Mouse (Mus musculus) CH12.LX (cell line): ENCODE data around the gene Dennd1a. TPM values are rescaled to one million over a fixed set of nuclear protein-coding genes. Genes with fewer than 3 reads are reported as not detected.

Experiments used
- DNase-seq: peaks from one replicate; pipeline ENCODE4 v3.0.0-alpha.2; 2013; ENCODE audit errors: extremely low read depth
- H3K27ac ChIP-seq: 2 replicates; pipeline ENCODE4 v1.5.1; 2012; ENCODE audit warnings: low read depth, mild to moderate bottlenecking, control low read depth, moderate library complexity; ENCODE audit not compliant: insufficient read depth
- H3K27me3 ChIP-seq: replicated peaks from 2 replicates; pipeline ENCODE3; 2012; ENCODE audit warnings: inconsistent platforms
- H3K36me3 ChIP-seq, 2 experiments: replicated peaks in 1 of 2; 2 replicates each; pipeline versions ENCODE3 to v1.6.1; 2012; ENCODE audit warnings: inconsistent platforms in 1 of 2, low read length in 1 of 2, mild to moderate bottlenecking in 1 of 2, mixed read lengths in 1 of 2, moderate library complexity in 1 of 2; ENCODE audit not compliant: control insufficient read depth in 1 of 2, insufficient read depth in 1 of 2
- H3K4me1 ChIP-seq, 2 experiments: 2 replicates each; pipeline ENCODE4 v1.6.1; 2012; ENCODE audit warnings: inconsistent platforms in 1 of 2, moderate library complexity in 1 of 2; ENCODE audit not compliant: insufficient read depth in 2 of 2, control insufficient read depth in 1 of 2
- H3K4me2 ChIP-seq: 2 replicates; pipeline ENCODE4 v1.6.1; 2012; ENCODE audit warnings: low read depth, mild to moderate bottlenecking, control low read depth; ENCODE audit not compliant: poor library complexity, insufficient read depth, severe bottlenecking
- H3K4me3 ChIP-seq, 3 experiments: fragments of 150-350 bp in 1 of 3; sonication (generic) in 1 of 3; replicated peaks in 1 of 3; 2 replicates each; pipeline versions ENCODE3 to v1.5.1; 2011 to 2012; ENCODE audit warnings: low read depth in 2 of 3, low read length in 2 of 3, mild to moderate bottlenecking in 2 of 3, moderate library complexity in 2 of 3, control low read depth in 1 of 3, improper control_type of control experiment in 1 of 3, inconsistent platforms in 1 of 3, mixed read lengths in 1 of 3; ENCODE audit not compliant: poor library complexity in 1 of 3
- H3K79me2 ChIP-seq: replicated peaks from 2 replicates; pipeline ENCODE4 v1.6.1; 2012; ENCODE audit warnings: mild to moderate bottlenecking, moderate library complexity; ENCODE audit not compliant: control insufficient read depth, poor library complexity, insufficient read depth, severe bottlenecking; ENCODE audit errors: extremely low read depth
- H3K9ac ChIP-seq: 2 replicates; pipeline ENCODE4 v1.6.1; 2012; ENCODE audit warnings: low read depth, mild to moderate bottlenecking, control low read depth, moderate library complexity; ENCODE audit not compliant: insufficient read depth
- H3K9me3 ChIP-seq: replicated peaks from 2 replicates; pipeline ENCODE3; 2012; ENCODE audit warnings: low read length, inconsistent platforms, mixed read lengths
- CHD1 ChIP-seq: IDR thresholded peaks from 2 replicates; pipeline ENCODE4 v1.6.1; 2012; ENCODE audit warnings: low read depth, low read length, improper control_type of control experiment, inconsistent platforms
- CHD2 ChIP-seq: IDR thresholded peaks from 2 replicates; pipeline ENCODE4 v1.6.1; 2011; ENCODE audit warnings: low read length, improper control_type of control experiment
- EP300 ChIP-seq: IDR thresholded peaks from 2 replicates; pipeline ENCODE4 v1.6.1; 2011; ENCODE audit warnings: low read length, improper control_type of control experiment
- ETS1 ChIP-seq: conservative IDR thresholded peaks from 2 replicates; pipeline ENCODE4 v1.6.1; 2012; ENCODE audit warnings: low read depth, mild to moderate bottlenecking, inconsistent platforms, low read length, improper control_type of control experiment, moderate library complexity
- GABPA ChIP-seq: IDR thresholded peaks from 2 replicates; pipeline ENCODE4 v1.6.1; 2012; ENCODE audit warnings: low read depth, low read length, improper control_type of control experiment, inconsistent platforms; ENCODE audit not compliant: insufficient replicate concordance
- HCFC1 ChIP-seq: IDR thresholded peaks from 2 replicates; pipeline ENCODE4 v1.6.1; 2012; ENCODE audit warnings: low read depth, mild to moderate bottlenecking, inconsistent platforms, low read length, improper control_type of control experiment
- IRF4 ChIP-seq: IDR thresholded peaks from 2 replicates; pipeline ENCODE4 v1.6.1; 2014; ENCODE audit warnings: low read depth, mild to moderate bottlenecking, inconsistent platforms, low read length, improper control_type of control experiment
- JUN ChIP-seq: IDR thresholded peaks from 2 replicates; pipeline ENCODE4 v1.6.1; 2011; ENCODE audit warnings: low read depth, mild to moderate bottlenecking, low read length, improper control_type of control experiment, moderate library complexity; ENCODE audit not compliant: insufficient read depth
- JUND ChIP-seq: conservative IDR thresholded peaks from 2 replicates; pipeline ENCODE4 v1.6.1; 2011; ENCODE audit warnings: low read depth, low read length, improper control_type of control experiment
- KAT2A ChIP-seq: IDR thresholded peaks from 2 replicates; pipeline ENCODE4 v1.6.1; 2012; ENCODE audit warnings: low read length, improper control_type of control experiment, inconsistent platforms; ENCODE audit not compliant: insufficient replicate concordance
- MAX ChIP-seq: IDR thresholded peaks from 2 replicates; pipeline ENCODE4 v1.6.1; 2011; ENCODE audit warnings: low read length, improper control_type of control experiment
- MEF2A ChIP-seq: IDR thresholded peaks from 2 replicates; pipeline ENCODE4 v1.6.1; 2014; ENCODE audit warnings: low read depth, mild to moderate bottlenecking, inconsistent platforms, low read length, improper control_type of control experiment, borderline replicate concordance
- MXI1 ChIP-seq: IDR thresholded peaks from 2 replicates; pipeline ENCODE4 v1.6.1; 2011; ENCODE audit warnings: mild to moderate bottlenecking, low read depth, low read length, improper control_type of control experiment
- MYC ChIP-seq: IDR thresholded peaks from 2 replicates; pipeline ENCODE4 v1.6.1; 2011; ENCODE audit warnings: low read depth, mild to moderate bottlenecking, improper control_type of control experiment, low read length
- NELFE ChIP-seq: IDR thresholded peaks from 2 replicates; pipeline ENCODE4 v1.6.1; 2011; ENCODE audit warnings: low read depth, low read length, improper control_type of control experiment
- PAX5 ChIP-seq: IDR thresholded peaks from 2 replicates; pipeline ENCODE4 v1.6.1; 2012; ENCODE audit warnings: low read length, inconsistent platforms, mixed read lengths
- POLR2A ChIP-seq: IDR thresholded peaks from 2 replicates; pipeline ENCODE4 v1.6.1; 2011; ENCODE audit warnings: low read depth, mild to moderate bottlenecking, improper control_type of control experiment, low read length
- RAD21 ChIP-seq: IDR thresholded peaks from 2 replicates; pipeline ENCODE4 v1.6.1; 2011; ENCODE audit warnings: low read depth, mild to moderate bottlenecking, low read length, improper control_type of control experiment, moderate library complexity
- RCOR1 ChIP-seq: conservative IDR thresholded peaks from 2 replicates; pipeline ENCODE4 v1.6.1; 2012; ENCODE audit warnings: low read depth, mild to moderate bottlenecking, inconsistent platforms, low read length, improper control_type of control experiment
- SMC3 ChIP-seq: IDR thresholded peaks from 2 replicates; pipeline ENCODE4 v1.6.1; 2011; ENCODE audit warnings: low read depth, low read length, improper control_type of control experiment
- TBP ChIP-seq: conservative IDR thresholded peaks from 2 replicates; pipeline ENCODE4 v1.6.1; 2011; ENCODE audit warnings: low read depth, low read length, improper control_type of control experiment
- ZKSCAN1 ChIP-seq: IDR thresholded peaks from 2 replicates; pipeline ENCODE4 v1.6.1; 2012; ENCODE audit warnings: low read depth, inconsistent platforms, low read length, improper control_type of control experiment, borderline replicate concordance
- ZMIZ1 ChIP-seq: IDR thresholded peaks from 2 replicates; pipeline ENCODE4 v1.6.1; 2012; ENCODE audit warnings: low read depth, mild to moderate bottlenecking, inconsistent platforms, low read length, improper control_type of control experiment
- dilution Hi-C: fragments of 300-500 bp; cut with MboI; formaldehyde crosslinking; loops from 2 replicates; pipeline ENCODE4 v1.14.3; 2020; ENCODE audit warnings: low sequenced_read_pairs; ENCODE audit not compliant: extremely low pct_unique_long_range_greater_than_20kb, extremely low pct_ligation_motif_present
- in situ Hi-C: fragments of 300-500 bp; cut with MboI; formaldehyde crosslinking; loops from 3 replicates; pipeline ENCODE4 v1.14.3; 2019; ENCODE audit warnings: low sequenced_read_pairs, low pct_ligation_motif_present, low pct_unique_long_range_greater_than_20kb, mixed read lengths
- polyA plus RNA-seq: library from polyadenylated mRNA; unstranded; fragments of >175 nt; gene quantifications from 2 replicates; pipeline ENCODE4 v1.2.1, GENCODE M21; 2012; ENCODE audit warnings: low read depth; ENCODE audit not compliant: insufficient read length
- total RNA-seq, 2 experiments: library from RNA; depleted of rRNA; stranded (reverse); fragments of 300-350 nt in 1 of 2; fragments of >200 nt in 1 of 2; gene quantifications; 2 replicates each; pipeline ENCODE4 v1.2.3; 2012 to 2014

Gene Dennd1a
- total and polyA plus RNA-seq, 3 experiments = 2.7 to 7.3 (median 4.3) TPM

DNA sequence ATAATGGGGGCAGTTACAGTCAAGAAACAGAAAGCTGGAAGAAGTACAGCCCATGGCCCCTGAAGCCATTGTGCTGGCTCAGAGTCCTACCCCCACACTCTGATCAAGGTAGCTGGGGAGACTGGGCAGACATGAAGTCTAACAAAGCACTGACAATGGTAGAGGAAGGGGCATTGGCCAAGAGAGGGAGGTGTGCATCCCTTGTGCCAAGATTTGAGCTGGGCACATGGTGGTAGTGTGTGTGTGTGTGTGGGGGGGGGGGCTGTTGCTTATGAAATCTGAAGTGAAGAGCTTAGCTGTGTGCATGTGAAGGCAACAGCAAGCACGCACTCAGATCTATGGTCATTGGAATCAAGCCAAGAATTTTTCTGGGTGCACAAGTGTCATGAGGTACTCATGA, 272.5 kb downstream of the Dennd1a start:
- Histone ChIP-seq H3K4me1 (no peaks in the 10 kb centered on the region), H3K9ac (no peak overlapping the region), H3K27me3 (no peaks in the 10 kb centered on the region), H3K79me2 (no peaks in the 10 kb centered on the region), H3K27ac (no peak overlapping the region)
- in situ Hi-C loops (no loop called here), dilution Hi-C loops (no loop called here)
- TF ChIP-seq MYC (no peak), POLR2A (no peak), MAX (no peak), MEF2A (no peak), CHD1 (no peak), EP300 (no peak), NELFE (no peak), RAD21 (no peak), IRF4 (no peak), CHD2 (no peak), RCOR1 (no peak), MXI1 (no peak)
- TF ChIP-seq, all 38 proteins: peak for 0
- Histone ChIP-seq H3K4me2 (no peak overlapping the region), H3K36me3 (no peaks in the 10 kb centered on the region), H3K4me3 (no peak overlapping the region), H3K9me3 (no peaks in the 10 kb centered on the region)
- DNase-seq = no peak

DNA sequence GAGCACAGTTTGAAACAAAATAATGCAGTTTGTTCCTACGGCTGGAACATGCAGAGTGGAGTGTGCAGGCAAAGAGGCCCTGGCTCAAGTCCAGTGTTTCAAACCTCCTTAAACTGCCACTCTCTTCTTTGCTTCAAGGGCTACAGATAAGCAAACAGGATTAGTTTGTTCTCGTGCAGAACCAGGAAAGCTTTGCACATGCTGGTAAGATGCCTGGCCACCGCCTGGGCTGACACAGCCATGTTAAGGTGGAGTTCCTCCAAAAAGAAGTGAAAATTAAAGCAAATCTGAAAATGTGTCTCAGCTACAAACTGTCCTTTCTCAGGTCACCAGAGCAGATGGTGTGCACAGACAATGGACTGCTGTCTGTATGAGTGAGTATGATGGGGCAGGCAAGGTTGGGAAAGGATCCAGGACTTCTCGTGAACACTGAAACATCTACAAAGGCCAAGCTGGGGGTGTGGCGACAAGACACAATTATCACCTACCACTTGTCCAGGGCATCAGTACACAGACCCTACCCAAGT, 273.3 kb downstream of the Dennd1a start:
- Histone ChIP-seq H3K36me3 (no peaks in the 10 kb centered on the region), H3K9ac (no peak overlapping the region), H3K79me2 (no peaks in the 10 kb centered on the region), H3K27me3 (no peaks in the 10 kb centered on the region), H3K27ac (no peak overlapping the region), H3K4me2 (no peak overlapping the region), H3K4me1 (0 out of 4 replicates have a peak, but pooled peaks cover 0 to under 1% of the 10 kb centered on the region in 2 experiments), H3K4me3 (no peak overlapping the region), H3K9me3 (no peaks in the 10 kb centered on the region)
- dilution Hi-C loops (no loop called here), in situ Hi-C loops (no loop called here)
- TF ChIP-seq RCOR1 (no peak), EP300 (no peak), JUND (no peak), MXI1 (no peak), ZMIZ1 (no peak), SMC3 (no peak), KAT2A (no peak), ETS1 (no peak), NELFE (no peak), PAX5 (no peak), GABPA (no peak), HCFC1 (no peak), MAX (no peak), ZKSCAN1 (no peak), TBP (no peak), MYC (no peak), JUN (no peak), CHD2 (no peak)
- no peak for DNase-seq
